Mouse (Mus musculus) hindlimb bud, embryonic 11.5 days (tissue): ENCODE data around the gene Mpp3.

Experiments used
- DNase-seq: peaks from one replicate; pipeline ENCODE4 v3.0.0-alpha.2; 2012; ENCODE audit warnings: low read depth, low spot score; ENCODE audit errors: extremely low spot score

Mpp3 gene

DNA sequence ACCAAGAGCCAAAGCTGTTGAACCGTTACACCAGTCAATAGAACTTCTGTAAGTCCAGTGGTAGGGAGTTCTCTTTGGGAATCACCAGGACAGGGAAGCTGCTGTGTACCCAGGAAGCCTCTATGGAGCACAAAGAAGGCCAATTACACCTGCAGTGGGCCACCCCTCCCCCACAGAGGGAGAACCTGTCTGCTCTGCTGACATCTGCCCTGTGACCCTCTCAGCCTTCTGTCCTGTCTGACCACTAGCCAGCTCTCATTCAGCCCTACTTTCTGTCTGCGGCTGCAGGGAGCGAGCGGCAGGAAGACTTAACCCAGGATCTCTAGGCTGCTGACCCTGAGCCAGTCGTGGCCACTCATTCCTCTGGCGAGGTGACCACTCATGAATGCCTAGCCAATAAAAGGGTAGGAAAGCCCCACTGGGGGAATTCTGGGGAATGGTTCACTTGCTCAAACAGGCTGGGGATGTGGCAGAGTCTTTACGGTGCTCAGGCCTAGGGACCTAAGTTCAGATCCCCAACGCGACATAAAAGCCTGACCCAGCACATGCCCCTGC is 47.6 kb downstream of the Mpp3 start:
- no peak for DNase-seq

- DNase-seq, result no peak
Observed at GRCm38 (mm10) chr11:101979140-101979539, 49.1 kb downstream of the Mpp3 start.

- no peak for DNase-seq
Observed at GRCm38 (mm10) chr11:101976949-101977348, 51.3 kb downstream of the Mpp3 start.

GRCm38 (mm10) chr11:101974923-101975322 is 53.3 kb downstream of the Mpp3 start:
- no peak for DNase-seq

DNA sequence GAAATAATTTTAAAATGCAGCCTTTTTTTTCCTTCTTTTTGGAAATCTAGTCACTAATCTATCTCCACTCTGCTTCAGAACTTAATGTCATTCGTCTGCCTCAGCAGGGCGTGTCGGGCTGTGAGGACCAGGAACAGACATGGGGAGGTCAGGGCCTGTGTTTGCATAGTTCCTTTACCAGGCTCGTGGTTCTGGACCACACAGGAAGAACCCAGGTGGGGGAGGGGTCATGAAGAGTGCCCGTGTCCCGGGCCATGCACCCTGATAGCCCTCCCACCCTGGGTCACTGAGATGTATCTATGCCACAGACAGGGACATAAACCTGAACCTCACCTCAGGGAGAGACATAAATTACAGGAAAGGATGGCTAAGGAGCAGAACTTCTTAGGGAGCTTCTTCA is 54.1 kb downstream of the Mpp3 start:
- no peak for DNase-seq

DNA sequence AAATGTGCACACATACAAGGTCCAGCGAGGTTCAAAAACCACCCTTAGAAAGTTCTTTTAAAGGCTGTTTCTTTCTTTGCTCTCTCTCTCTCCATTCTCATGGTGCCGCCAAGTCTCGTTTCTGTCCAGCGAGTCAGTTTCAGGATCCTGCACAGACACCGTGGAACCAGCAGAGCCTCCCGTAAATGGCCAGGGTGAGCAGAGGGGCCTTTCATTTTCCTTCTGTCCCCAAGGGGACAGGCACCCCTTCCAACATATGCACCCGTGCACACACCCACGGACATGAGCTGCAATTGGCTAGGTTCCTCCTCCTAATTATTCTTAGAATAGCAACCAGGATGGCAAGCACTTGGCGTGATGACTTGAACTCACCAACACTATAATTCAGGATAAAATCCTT is 54.8 kb downstream of the Mpp3 start:
- no peak for DNase-seq

GRCm38 (mm10) chr11:101972651-101973050 is 55.6 kb downstream of the Mpp3 start:
- no peak for DNase-seq

- no peak for DNase-seq
Observed at GRCm38 (mm10) chr11:101972097-101972496, 56.2 kb downstream of the Mpp3 start.

DNA sequence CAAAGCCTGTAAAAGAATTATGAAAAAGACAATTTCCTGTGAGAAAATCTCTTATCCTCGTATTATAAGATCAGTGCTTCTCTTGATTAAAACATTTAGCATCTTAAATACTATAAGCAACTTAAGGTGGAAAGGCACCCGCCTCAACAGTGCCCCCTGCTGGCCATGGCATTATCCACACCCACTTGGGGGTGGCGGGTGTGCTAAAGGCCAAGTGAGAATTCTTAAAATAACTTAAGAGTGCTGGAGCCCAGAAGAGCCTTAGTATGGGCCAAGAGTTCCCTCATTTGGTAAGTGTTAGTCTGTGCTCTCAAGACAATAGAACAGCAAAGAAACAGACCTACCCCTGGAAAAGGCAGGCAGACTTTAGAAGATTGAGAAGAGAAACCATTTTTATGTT is 56.9 kb downstream of the Mpp3 start:
- no peak for DNase-seq

- DNase-seq, result no peak
Observed at GRCm38 (mm10) chr11:101969835-101970234, 58.4 kb downstream of the Mpp3 start.

DNA sequence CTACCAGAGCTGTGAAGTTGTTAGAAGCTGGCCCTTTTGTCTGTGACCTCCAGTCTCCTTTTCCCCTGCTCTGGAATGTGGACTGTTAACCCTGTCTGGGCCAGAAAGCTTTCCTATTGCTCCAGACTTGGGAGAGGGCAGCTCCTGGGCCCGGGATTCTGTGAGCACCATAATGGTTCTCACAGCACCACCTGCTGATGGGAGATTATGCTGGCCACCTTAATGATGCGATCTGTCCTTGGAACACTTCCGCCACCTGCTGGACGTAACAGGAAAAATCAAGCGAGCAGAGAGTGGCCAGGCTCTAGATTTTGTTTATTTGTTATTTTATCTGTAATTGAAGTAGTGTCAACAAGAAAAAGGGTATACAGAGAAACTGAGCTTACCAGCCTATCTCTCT is 59.5 kb downstream of the Mpp3 start:
- peak; percentile 91 for DNase-seq

- DNase-seq, result no peak
Observed at GRCm38 (mm10) chr11:101968311-101968710, 60.0 kb downstream of the Mpp3 start.

DNA sequence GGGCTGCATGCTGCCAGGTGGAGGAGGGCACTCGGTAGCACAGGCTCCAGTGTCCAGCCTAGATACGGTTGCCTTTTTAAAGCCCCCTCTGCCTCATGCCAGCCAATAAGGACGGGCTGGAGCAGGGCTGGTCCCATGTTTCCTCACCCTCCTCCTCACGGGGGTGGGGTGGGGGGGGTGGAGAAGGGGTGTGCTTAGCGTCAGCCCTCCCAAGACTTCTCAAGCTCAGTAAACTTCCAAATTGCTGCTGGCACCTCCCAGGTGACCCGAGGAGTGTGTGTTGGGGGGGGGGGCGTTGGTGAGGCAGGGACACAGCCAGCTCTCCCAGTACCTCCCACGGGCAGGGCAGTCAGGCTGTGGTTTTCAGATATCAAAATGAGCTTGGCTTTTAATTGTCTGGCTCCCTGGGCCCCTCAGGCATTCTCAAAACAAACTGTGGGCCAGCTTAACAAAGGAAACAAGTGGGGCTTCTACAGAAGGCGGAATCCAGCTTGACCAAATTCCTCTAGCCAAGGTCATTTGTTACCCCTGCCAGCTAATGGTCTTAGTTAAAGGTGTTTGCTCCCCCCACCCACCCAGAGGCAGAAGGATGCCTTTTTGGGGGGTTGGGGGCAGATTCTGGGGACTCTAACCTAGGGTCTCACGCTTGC is 61.2 kb downstream of the Mpp3 start, which contains the start of gene Sost:
Gene Sost (minus strand): TSS at position 51 of the 650 bp plus-strand sequence.
- no peak for DNase-seq

GRCm38 (mm10) chr11:101965553-101965952 is 62.7 kb downstream of the Mpp3 start:
- no peak for DNase-seq

- DNase-seq, result no peak
Observed at GRCm38 (mm10) chr11:101964647-101965046, 63.6 kb downstream of the Mpp3 start.

GRCm38 (mm10) chr11:101963473-101964291 is 64.6 kb downstream of the Mpp3 start:
- no peak for DNase-seq

DNA sequence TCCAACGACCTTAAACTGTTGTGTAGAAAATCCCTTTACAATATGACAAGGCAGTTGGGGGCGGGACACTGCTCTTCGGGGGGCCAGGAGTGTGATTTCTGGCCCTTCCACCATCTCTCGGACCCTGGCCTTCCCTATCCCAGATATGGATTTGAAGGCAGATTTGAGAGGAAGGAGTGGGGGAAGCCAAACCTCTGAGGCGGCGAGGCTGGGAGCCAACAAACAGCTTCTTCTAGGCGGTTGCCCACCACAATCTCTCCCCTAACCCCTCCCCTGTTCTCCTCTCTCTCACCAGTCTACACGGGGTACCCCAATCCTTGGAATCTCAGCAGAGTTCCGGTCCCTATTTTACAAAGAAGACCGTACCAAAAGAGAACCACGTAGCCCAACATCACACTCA is 65.2 kb downstream of the Mpp3 start:
- DNase-seq, result no peak

DNA sequence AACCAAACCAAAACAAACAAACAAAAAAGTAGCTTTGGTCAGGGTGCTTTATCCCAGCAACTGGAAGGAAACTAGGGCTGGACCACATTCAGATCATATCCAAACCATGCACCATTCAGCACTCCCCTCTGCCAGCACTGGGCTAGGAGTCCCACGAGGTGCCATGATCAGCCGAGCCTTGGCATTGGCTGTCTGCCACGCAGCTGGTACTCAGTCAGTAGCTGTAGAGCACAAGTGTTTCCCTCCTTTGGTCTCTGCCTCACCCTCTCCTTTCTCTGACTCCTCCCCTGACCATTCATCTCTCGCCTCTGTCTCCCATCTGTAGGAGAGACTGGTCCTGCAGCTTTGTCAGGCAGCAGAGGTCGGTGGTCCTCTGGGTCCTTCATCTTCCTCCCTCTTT is 70.8 kb downstream of the Mpp3 start:
- DNase-seq, result no peak

DNA sequence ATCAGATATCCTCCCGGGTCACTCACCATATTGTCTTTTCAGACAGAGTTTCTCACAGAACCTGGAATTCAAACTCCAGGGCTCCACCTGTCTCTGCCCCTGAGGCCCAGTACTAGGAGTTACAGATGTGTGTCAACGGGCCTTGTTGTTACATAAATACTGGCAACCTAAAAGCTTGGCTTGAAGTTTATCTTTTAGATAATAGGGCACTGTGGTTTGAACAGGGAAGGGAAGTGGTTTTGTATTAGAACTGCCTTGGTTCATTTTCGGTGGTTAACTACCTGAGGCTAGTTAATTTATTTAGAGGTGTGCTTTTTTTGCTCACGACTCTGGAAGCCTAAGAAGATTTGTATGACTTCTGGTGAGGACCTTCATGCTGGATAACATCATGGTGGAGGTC is 74.8 kb downstream of the Mpp3 start:
- DNase-seq, result no peak

- no peak for DNase-seq
Observed at GRCm38 (mm10) chr11:101952541-101953341, 75.5 kb downstream of the Mpp3 start.

DNA sequence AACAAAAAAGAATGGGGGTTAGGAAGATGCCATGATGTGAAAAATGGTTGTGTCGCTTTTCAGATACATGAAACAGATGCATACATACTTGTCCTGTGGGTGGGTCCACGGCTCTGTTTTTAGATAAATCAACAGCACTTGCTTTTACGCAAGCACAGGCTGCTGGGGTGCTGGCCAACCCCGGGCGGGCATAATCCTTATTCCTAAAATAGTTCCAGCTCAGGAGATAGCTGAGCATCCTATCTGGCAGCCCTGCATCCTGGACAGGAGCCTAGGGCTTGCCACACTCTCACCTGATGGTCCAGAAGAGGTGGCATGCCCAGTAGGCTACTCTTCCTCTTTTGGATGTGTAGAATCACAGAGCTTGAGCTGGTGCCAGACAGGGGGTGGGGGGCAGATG is 78.2 kb downstream of the Mpp3 start:
- no peak for DNase-seq
